Mouse (Mus musculus): ENCODE data around the gene Cmbl. TPM values are rescaled to one million over a fixed set of nuclear protein-coding genes. Genes with fewer than 3 reads are reported as not detected.

Gene Cmbl
- polyA plus RNA-seq, 1 experiment from 2014 or later, result 12.2 TPM

GRCm38 (mm10) chr15:31627277-31628154, 62.3 kb downstream of the Cmbl start:
- WGBS, result 40% methylated on average over 12 of the region's 12 CpGs
- Histone ChIP-seq H3K36me3 (ENCODE audit: control insufficient read depth, insufficient read depth) (peaks cover 3% of the 10 kb centered on the region; the same call in 1 of the 2 replicates), H3K27me3 (ENCODE audit: control insufficient read depth, insufficient read depth, low read length) (no peaks in the 10 kb centered on the region), H3K4me2 (ENCODE audit: low read depth, low read length) (no peak overlapping the region), H3K4me3 (ENCODE audit: low read length) (no peak overlapping the region), H3K9me3 (replicated peaks; ENCODE audit: control insufficient read depth, low read length) (no peaks in the 10 kb centered on the region), H3K27ac (ENCODE audit: low read length) (no peak overlapping the region), H3K4me1 (ENCODE audit: control insufficient read depth, insufficient read depth, low read length) (no peaks in the 10 kb centered on the region), H3K9ac (ENCODE audit: low read length) (no peak overlapping the region)
- no peak for ATAC-seq (replicated peaks; ENCODE audit: extremely low read depth, insufficient read depth, low FRiP score)

- no peak overlapping the region for H3K9ac ChIP-seq (ENCODE audit: low read length)
- H3K4me3 ChIP-seq (ENCODE audit: low read length), result no peak overlapping the region
- no peaks in the 10 kb centered on the region for H3K4me1 ChIP-seq (ENCODE audit: control insufficient read depth, insufficient read depth, low read length)
- no peak overlapping the region for H3K4me2 ChIP-seq (ENCODE audit: low read depth, low read length)
- no peaks in the 10 kb centered on the region for H3K9me3 ChIP-seq (replicated peaks; ENCODE audit: control insufficient read depth, low read length)
- no peak for ATAC-seq (replicated peaks; ENCODE audit: extremely low read depth, insufficient read depth, low FRiP score)
- H3K27me3 ChIP-seq (ENCODE audit: control insufficient read depth, insufficient read depth, low read length), result no peaks in the 10 kb centered on the region
- 74% methylated on average over 10 of the region's 10 CpGs for WGBS
- no peak overlapping the region for H3K27ac ChIP-seq (ENCODE audit: low read length)
- peaks cover 3% of the 10 kb centered on the region; the same call in 1 of the 2 replicates for H3K36me3 ChIP-seq (ENCODE audit: control insufficient read depth, insufficient read depth)
These were observed 63.0 kb downstream of the Cmbl start for GRCm38 (mm10) chr15:31628180-31628579.

DNA sequence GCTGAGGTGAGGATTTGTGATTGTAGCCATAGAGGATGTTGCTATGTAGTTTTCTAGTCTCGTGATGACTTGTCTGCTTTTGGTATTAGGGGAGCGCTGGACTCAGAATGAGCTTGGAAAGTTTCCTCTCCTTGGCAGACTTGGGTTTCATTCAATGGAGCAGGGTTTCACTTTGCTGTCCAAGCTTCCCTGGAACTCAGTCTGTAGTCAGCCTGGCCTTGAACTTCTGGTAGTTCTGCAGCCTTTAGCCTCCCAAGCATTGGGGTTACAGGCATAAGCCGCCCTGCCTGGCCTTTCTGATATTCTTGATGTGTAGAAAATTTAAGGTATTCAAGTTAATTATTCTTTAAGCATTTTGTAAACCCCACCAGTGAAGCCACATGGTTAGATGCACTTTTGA, 64.4 kb downstream of the Cmbl start:
- Histone ChIP-seq H3K9me3 (replicated peaks; ENCODE audit: control insufficient read depth, low read length) (no peaks in the 10 kb centered on the region), H3K36me3 (ENCODE audit: control insufficient read depth, insufficient read depth) (no peaks in the 10 kb centered on the region), H3K4me2 (ENCODE audit: low read depth, low read length) (no peak overlapping the region), H3K4me1 (ENCODE audit: control insufficient read depth, insufficient read depth, low read length) (no peaks in the 10 kb centered on the region), H3K9ac (ENCODE audit: low read length) (no peak overlapping the region), H3K4me3 (ENCODE audit: low read length) (no peak overlapping the region), H3K27me3 (ENCODE audit: control insufficient read depth, insufficient read depth, low read length) (no peaks in the 10 kb centered on the region), H3K27ac (ENCODE audit: low read length) (no peak overlapping the region)
- 88% methylated on average over 3 of the region's 3 CpGs for WGBS
- no peak for ATAC-seq (replicated peaks; ENCODE audit: extremely low read depth, insufficient read depth, low FRiP score)

DNA sequence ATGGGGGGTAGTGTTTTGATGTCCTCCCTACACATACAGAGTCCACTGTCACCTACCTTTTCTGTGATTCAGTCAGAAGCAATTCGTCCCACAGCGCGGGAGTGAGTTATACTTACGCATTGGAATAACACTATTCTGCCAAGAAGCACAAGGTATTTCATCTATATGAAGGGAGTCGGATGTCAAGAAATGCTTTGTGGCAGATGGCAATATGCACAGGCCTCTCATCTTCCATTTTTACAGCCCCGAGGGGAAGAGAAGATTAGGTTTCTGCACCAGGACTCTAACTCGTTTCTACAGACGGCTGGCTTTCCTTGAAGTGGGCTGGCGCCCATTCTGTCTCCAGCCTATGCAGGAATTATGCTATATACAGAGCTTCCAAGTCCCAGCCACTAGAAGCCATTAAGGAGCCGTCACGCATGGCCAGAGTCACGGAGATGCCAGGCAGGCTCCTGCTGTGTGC, 66.2 kb downstream of the Cmbl start:
- H3K4me3 ChIP-seq (ENCODE audit: low read length), result no peak overlapping the region
- H3K27ac ChIP-seq (ENCODE audit: low read length), result no peak overlapping the region
- no peaks in the 10 kb centered on the region for H3K27me3 ChIP-seq (ENCODE audit: control insufficient read depth, insufficient read depth, low read length)
- no peaks in the 10 kb centered on the region for H3K9me3 ChIP-seq (replicated peaks; ENCODE audit: control insufficient read depth, low read length)
- WGBS, result 84% methylated on average over 12 of the region's 12 CpGs
- H3K4me1 ChIP-seq (ENCODE audit: control insufficient read depth, insufficient read depth, low read length), result no peaks in the 10 kb centered on the region
- H3K4me2 ChIP-seq (ENCODE audit: low read depth, low read length), result no peak overlapping the region
- no peaks in the 10 kb centered on the region for H3K36me3 ChIP-seq (ENCODE audit: control insufficient read depth, insufficient read depth)
- H3K9ac ChIP-seq (ENCODE audit: low read length), result no peak overlapping the region
- ATAC-seq (replicated peaks; ENCODE audit: extremely low read depth, insufficient read depth, low FRiP score), result no peak

DNA sequence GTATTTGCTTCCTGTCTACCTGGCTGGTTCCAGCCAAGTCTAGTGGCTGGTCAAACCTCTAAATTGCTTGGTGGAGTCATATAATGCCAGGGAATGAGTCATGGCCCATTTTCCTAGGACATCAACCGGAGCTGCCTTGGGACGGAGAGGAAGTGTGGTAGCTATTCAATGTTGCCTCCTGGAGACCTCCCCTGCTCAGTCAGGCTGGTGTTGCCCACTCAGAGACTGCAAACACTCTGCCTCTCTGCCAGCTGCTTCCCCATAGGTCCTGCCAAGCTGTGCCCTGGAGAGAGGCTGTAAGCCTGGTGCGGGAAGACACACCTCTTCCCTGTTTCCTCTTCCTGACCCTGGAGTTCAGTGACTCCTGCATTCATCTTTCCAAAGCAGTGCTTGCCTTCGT, 67.3 kb downstream of the Cmbl start:
- H3K27ac ChIP-seq (ENCODE audit: low read length), result no peak overlapping the region
- H3K27me3 ChIP-seq (ENCODE audit: control insufficient read depth, insufficient read depth, low read length), result no peaks in the 10 kb centered on the region
- no peak overlapping the region for H3K4me3 ChIP-seq (ENCODE audit: low read length)
- WGBS, result 59% methylated on average over 4 of the region's 4 CpGs
- no peak for ATAC-seq (replicated peaks; ENCODE audit: extremely low read depth, insufficient read depth, low FRiP score)
- no peaks in the 10 kb centered on the region for H3K4me1 ChIP-seq (ENCODE audit: control insufficient read depth, insufficient read depth, low read length)
- H3K9ac ChIP-seq (ENCODE audit: low read length), result no peak overlapping the region
- no peaks in the 10 kb centered on the region for H3K9me3 ChIP-seq (replicated peaks; ENCODE audit: control insufficient read depth, low read length)
- no peak overlapping the region for H3K4me2 ChIP-seq (ENCODE audit: low read depth, low read length)
- no peaks in the 10 kb centered on the region for H3K36me3 ChIP-seq (ENCODE audit: control insufficient read depth, insufficient read depth)

DNA sequence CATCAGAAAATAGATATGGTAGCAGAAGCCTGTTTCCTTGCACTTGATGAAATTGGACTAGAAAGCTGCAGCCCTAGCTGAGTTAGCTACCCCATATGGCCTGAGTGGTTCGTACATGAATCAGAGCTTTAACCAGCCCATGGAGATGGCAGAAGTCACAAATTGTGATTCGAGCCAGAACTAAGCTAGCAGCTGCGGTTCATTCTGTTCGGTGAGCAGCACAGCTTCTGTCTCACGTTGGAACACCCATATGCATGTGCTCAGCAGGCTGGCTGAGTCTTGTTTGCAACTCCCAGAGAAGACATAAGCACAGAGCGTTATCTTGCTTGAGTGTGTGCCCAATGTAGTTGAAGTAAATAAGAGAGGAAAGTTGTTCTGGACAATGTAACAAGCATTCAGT, 69.4 kb downstream of the Cmbl start:
- no peak overlapping the region for H3K27ac ChIP-seq (ENCODE audit: low read length)
- ATAC-seq (replicated peaks; ENCODE audit: extremely low read depth, insufficient read depth, low FRiP score), result no peak
- H3K4me3 ChIP-seq (ENCODE audit: low read length), result no peak overlapping the region
- no peaks in the 10 kb centered on the region for H3K27me3 ChIP-seq (ENCODE audit: control insufficient read depth, insufficient read depth, low read length)
- H3K4me1 ChIP-seq (ENCODE audit: control insufficient read depth, insufficient read depth, low read length), result no peaks in the 10 kb centered on the region
- 79% methylated on average over 6 of the region's 6 CpGs for WGBS
- H3K9me3 ChIP-seq (replicated peaks; ENCODE audit: control insufficient read depth, low read length), result no peaks in the 10 kb centered on the region
- H3K4me2 ChIP-seq (ENCODE audit: low read depth, low read length), result no peak overlapping the region
- H3K9ac ChIP-seq (ENCODE audit: low read length), result no peak overlapping the region
- no peaks in the 10 kb centered on the region for H3K36me3 ChIP-seq (ENCODE audit: control insufficient read depth, insufficient read depth)

- Histone ChIP-seq H3K27ac (ENCODE audit: low read length) (no peak overlapping the region), H3K9ac (ENCODE audit: low read length) (no peak overlapping the region), H3K4me3 (ENCODE audit: low read length) (no peak overlapping the region), H3K9me3 (replicated peaks; ENCODE audit: control insufficient read depth, low read length) (no peaks in the 10 kb centered on the region), H3K36me3 (ENCODE audit: control insufficient read depth, insufficient read depth) (no peaks in the 10 kb centered on the region), H3K27me3 (ENCODE audit: control insufficient read depth, insufficient read depth, low read length) (no peaks in the 10 kb centered on the region), H3K4me1 (ENCODE audit: control insufficient read depth, insufficient read depth, low read length) (no peaks in the 10 kb centered on the region), H3K4me2 (ENCODE audit: low read depth, low read length) (no peak overlapping the region)
- no peak for ATAC-seq (replicated peaks; ENCODE audit: extremely low read depth, insufficient read depth, low FRiP score)
- WGBS, result 77% methylated on average over 9 of the region's 9 CpGs
These were observed 71.0 kb downstream of the Cmbl start for GRCm38 (mm10) chr15:31636091-31636595.

Other genes with a start within 250 kb of the Cmbl start
- gene Ankrd33b, start 197.7 kb upstream of the Cmbl start, polyA plus RNA-seq (2015; fragmentation: Nextera tagmentation; extraction: Ambion mirVana), result 4.6 and 5.4 TPM in 2 replicates
- gene Ropn1l, start 111.7 kb upstream of the Cmbl start, polyA plus RNA-seq (2015; fragmentation: Nextera tagmentation; extraction: Ambion mirVana), result 1.7 and 2.4 TPM in 2 replicates
- 29.0 and 31.3 TPM in 2 replicates for gene March6, start 34.3 kb upstream of the Cmbl start, polyA plus RNA-seq (2015; fragmentation: Nextera tagmentation; extraction: Ambion mirVana)
- gene Cct5, start 36.4 kb downstream of the Cmbl start, polyA plus RNA-seq (2015; fragmentation: Nextera tagmentation; extraction: Ambion mirVana), result 359 and 373 TPM in 2 replicates
- 14.4 and 14.8 TPM in 2 replicates for gene Fam173b, start 36.5 kb downstream of the Cmbl start, polyA plus RNA-seq (2015; fragmentation: Nextera tagmentation; extraction: Ambion mirVana)

All from heart, embryonic 16.5 days (tissue).